Mouse (Mus musculus): ENCODE measurements at regions not wholly inside any gene's neighbourhood (a gene's known extent, or its start where the extent isn't known, plus 50 kb on each side); places are given as distances from the start of the nearest gene placed in this dataset.

- TF ChIP-seq CTCF (IDR thresholded peaks at IDR 0.05; ENCODE audit: extremely low read depth, insufficient read depth, low read length) (no peak), POLR2A (IDR thresholded peaks at IDR 0.05; ENCODE audit: extremely low read depth, insufficient read depth, low read length) (no peak)
These were observed 90.1 kb upstream of the Tbx3 start for GRCm38 (mm10) chr5:119580395-119580794.
